Mouse (Mus musculus) T-helper 17 cell (primary cell): ENCODE data around the gene Scaf8.

ENCODE experiments used
- in situ Hi-C, 2 experiments: fragments of 300-600 bp; cut with MboI, MseI; formaldehyde crosslinking; loops; 1 replicate in 1 of 2; 2 replicates in 1 of 2; pipeline ENCODE4 v1.15.1; 2025; ENCODE audit warnings: high pct_unique_total_duplicates in 2 of 2

The Scaf8 gene

DNA sequence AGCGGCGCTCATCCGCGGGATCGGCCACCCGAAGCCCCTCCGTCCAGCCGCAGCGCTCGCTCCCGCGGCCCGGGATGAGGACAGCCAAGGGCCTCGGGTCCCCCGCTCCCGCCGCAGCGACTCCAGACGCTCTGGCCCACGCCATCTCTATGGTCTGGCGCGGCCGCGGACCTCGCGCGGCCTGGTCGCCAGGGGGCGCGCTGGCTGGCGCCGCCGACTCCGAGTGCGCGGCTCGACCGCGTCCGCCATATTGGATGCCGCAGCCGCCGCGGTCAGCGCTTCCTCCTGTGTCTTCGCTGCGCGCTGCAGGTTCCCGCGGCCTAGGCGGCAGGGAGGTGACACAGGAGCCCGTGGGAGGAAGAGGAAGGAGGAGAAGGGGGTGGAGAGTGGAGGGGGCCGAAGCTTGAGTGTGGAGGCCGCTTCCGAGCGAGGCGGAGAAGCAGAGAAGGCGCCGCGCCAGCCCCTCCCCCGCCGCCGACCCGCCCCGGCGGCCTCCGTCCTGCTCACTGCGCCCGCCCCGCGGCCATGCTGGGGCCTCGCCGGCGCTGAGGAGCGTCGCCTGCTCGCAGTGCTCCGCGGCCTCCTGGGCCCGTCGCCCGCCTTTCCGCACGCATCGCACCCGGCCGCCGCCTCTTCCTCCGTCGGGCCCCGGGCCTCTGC is at the start of gene Scaf8:
Gene Scaf8 (plus strand): TSS at position 253 of the 660 bp plus-strand sequence.
- in situ Hi-C loops, result no loop called here

DNA sequence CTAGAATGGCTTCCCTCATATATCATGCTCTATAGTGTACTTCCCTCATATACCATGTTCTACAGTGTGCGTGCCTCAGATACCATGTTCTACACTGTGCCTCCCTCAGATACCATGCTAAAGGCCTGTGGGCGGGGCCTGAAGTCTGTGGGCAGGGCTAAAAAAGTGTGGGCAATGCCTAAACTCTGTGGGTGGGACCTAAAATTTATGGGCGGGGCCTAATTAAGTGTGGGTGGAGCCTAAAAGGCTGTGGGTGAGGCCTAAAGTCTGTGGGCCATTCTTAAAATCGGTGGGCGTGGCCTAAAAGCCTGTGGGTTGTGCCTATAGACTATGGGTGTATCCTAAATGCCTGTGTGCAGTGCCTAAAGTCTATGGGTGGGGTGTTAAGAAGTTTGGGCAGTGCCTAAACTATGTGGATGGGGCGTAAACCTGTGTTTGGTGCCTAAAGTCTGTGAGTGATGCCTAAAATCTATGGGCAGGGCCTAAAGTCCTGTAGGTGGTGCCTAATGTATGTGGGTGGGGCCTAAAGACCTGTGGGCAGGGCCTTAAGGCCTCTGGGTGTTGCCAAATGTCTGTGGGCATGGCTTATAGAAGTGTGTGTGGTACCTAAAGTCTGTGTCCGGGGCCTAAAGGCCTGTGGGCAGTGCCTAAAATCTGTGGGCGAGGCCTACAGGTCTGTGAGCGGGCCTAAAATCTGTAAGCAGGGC is 39.5 kb upstream of the Scaf8 start:
- in situ Hi-C loops, result loop anchor here in 1 of 2 experiments (5.0 kb wide), 1 partner anchor 242 kb away; no protein-coding TSS in a partner anchor

DNA sequence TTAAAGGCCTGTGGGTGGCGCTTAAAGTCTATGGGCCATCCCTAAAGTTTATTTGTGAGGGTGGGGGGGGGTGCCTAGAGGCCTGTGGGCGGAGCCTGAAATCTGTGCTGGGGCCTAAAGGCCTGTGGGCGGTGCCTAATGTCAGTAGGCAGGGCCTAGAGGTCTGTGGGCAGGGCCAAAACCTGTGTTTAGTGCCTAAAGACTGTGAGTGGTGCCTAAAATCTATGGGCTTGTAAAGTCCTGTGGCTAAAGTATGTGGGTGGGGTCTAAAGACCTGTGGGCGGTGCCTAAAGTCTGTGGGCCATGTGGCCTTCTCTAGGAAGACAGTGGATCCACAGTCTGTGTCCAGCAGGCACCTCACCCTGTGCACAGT is 38.9 kb upstream of the Scaf8 start:
- in situ Hi-C loops, result loop anchor here in 1 of 2 experiments (5.0 kb wide), 1 partner anchor 241 kb away; no protein-coding TSS in a partner anchor

DNA sequence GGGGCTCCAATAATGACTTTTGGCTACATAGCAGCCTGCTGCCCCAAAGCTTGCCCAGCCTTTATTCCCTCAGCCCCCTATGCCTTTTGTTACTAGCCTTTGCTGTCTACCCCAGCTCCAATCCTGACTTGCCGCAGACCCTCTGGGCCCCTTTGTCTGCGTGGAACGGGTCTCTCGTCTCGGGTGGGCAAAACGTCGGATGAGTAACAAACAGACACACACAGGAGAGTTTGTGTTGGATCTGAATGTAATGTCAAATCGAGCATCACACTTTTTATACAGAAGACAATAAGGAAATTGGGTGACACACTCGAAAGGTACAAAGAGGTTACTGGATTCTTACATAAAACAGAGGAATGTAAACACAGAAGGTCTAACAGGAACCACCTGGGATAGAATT is 36.8 kb upstream of the Scaf8 start:
- in situ Hi-C loops, result loop anchor here in 1 of 2 experiments (5.0 kb wide), 1 partner anchor 239 kb away; no protein-coding TSS in a partner anchor

DNA sequence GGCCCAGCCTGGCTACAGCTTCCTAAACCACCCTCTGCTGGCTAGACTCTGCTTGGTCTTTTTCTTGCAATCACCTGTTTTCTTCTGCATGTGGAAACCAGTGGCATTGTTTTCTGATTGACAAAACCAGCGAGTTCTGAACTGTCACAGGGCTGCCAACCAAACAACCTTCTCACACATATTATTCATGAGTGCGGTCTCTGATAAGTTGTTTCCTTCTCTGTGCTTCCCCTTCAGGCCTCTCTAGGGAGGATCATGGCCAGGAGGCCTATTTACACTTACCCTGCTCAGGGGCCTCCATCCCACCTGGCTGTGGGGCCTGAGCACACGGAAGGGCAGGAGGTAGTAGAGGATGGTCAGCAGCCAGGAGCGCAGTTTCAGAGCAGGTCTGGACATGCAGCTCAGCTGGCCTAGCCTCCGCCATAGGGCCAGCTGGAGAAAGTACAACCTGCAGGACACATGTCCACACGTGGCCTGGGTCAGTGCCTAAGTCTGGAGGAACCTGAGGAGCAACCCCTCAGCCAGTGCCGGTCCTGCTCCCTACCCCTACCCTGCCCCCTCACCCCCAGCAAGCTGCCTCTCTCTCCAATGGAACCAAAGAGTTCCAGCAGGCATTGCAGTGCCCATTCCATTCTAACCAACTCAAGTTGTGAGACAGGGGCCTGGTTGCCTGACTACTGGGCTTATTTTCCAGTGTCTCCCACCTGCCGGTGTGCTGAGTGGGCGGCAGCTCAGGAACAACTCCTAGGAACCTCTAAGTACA is 34.0 kb upstream of the Scaf8 start:
- in situ Hi-C loops, result loop anchor here in 1 of 2 experiments (10.0 kb wide), 1 partner anchor 474 kb away; the partner anchor contains the start of gene Tfb1m

DNA sequence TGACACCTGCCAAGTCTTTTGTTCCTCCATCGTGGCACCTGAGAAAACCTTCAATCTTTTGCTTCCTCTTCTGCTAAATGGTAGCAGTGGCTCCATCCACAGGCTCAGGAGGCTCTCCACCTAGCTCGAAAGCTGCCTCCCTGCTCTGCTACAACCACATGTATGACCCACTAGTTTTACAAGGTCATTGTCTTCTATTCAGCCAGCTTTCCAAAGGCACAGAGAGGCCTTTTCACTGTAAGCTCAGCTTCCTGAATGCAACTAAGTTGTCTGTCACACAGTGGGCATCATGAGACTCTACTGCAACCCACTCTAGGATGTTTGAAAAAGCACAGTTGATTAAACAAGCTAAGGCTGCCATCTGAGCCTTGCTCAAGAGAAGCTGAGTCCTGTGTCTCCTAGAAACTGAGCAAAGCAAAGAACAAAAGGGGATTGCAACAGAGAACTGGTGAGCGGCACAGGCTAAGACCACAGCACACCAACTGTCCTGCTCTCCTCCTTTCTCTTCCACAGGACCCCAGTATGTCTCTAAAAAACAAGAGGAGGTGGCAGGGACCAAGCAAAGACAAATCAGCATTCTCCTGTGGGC is 33.2 kb upstream of the Scaf8 start:
- in situ Hi-C loops, result loop anchor here in 1 of 2 experiments (10.0 kb wide), 1 partner anchor 473 kb away; the partner anchor contains the start of gene Tfb1m

DNA sequence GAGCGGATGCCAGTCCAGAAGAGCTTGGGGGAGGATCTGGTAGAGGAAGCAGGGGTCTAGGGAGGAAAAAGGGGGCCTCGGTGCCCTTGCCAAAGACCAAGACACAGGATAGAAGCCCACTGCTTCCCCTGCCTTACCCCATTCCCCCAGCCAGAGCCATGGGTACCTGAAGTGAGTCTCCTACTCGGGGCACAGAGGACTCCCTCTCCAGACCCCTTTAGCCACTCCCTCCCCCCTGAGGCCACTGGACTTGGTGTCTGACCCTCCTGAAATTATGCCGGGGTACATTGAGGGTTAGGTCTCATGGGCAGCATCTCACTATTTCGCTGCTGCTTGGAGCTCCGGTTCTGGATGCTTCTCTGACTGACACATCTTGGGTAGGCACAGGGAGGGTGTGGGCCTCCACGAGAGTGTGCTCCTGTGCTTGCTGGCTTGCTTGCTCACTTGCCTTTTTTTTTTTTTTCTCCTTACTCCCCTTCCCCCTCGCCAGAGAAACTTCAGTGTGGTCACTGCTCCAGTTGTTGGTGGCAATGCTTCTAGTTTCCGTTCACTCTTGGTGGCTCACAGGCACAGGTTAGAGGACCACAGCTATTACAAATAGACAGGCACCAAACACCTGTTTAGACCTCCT is 32.5 kb upstream of the Scaf8 start:
- in situ Hi-C loops, result loop anchor here in 1 of 2 experiments (10.0 kb wide), 1 partner anchor 473 kb away; the partner anchor contains the start of gene Tfb1m

DNA sequence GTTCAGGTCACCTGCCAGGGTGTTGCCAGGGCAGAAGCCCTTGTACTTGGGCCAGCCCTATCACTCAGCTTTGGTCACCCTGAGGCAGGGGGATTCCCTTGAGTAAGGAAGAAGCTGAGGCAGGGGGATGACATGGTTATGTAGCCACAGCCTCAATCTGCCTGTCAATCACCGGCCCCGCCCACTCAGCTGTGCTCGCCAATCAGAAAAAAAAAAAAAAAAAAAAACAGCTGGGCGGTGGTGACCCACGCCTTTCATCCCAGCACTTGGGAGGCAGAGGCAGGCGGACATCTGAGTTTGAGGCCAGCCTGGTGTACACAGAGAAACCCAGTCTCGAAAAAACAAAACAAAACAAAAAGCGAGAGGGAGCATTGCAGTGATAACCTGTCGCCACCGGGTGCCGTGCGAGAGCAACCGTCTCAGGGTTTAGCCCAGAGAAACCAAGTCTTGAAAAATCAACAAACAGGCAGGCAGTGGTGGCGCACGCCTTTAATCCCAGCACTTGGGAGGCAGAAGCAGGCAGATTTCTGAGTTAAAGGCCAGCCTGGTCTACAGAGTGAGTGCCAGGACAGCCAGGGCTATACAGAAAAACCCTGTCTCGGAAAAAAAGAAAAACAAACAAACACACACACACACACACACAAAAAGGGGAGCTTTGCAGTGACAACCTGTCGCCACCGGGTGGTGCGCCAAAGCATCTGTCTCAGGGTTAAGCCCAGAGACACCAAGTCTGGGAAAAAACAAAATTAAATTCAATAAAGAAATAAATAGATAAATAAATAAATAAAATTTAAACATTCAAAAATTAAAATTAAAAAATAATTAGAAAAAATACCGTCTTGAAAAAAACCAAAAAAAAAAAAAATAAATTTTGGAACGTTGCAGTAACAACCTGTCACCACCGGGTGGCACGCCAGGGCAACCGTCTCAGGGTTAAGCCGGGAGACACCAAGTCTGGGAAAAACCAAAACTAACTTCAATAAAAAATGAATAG is 31.7 kb upstream of the Scaf8 start:
- in situ Hi-C loops, result loop anchor here in 1 of 2 experiments (10.0 kb wide), 1 partner anchor 472 kb away; the partner anchor contains the start of gene Tfb1m

DNA sequence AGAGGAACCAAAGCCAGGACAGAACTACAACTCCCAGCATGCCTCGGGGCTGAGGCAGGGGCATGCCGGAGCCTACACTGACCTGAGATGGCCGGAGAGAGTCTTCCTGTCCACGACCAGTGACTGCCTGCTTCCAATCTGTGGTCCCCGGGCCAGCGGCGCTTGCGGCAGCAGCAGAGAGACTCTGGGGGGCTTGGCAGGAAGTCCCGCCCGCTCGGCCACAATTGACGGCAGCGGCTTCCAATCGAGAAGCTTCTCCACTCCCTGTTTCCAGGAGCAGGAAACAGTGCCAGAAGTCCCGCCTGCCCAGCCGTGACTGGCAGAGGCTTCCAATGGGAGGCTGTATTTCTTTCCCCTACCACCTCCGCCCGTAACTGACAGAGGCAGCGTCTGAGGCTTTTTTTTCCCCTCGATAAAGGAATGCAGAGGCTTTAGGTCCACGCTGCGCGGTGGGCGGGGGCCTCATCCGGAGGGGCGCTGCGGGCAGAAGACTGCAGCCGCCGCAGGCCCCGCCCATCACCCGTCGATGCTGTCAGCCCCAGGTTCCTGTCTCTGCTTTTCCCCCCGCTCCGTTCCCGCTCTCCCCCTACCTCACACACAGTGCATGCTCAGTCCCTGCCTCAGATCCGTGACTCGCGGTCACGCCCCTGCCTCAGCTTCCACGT is 30.8 kb upstream of the Scaf8 start:
- in situ Hi-C loops, result loop anchor here in 1 of 2 experiments (10.0 kb wide), 1 partner anchor 471 kb away; the partner anchor contains the start of gene Tfb1m

DNA sequence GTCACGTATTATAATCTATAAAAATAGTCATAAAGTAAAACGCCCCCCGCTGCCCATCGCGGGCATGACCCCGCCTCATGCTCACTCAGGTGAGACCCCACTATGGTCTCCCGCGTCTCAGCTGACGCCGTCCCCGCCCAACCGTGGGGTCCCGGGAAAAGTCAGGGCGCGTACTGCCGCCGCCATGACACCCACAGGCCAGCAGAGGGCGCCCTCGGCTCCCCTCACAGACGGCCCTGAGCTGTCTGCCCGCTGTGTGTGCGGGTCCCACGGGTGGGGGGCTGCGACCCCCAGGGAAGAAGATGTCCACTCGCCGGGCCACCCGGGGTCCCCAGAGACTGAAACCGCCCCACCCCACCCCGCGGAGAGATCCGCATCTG is 30.2 kb upstream of the Scaf8 start:
- in situ Hi-C loops, result loop anchor here in 1 of 2 experiments (10.0 kb wide), 1 partner anchor 470 kb away; the partner anchor contains the start of gene Tfb1m

DNA sequence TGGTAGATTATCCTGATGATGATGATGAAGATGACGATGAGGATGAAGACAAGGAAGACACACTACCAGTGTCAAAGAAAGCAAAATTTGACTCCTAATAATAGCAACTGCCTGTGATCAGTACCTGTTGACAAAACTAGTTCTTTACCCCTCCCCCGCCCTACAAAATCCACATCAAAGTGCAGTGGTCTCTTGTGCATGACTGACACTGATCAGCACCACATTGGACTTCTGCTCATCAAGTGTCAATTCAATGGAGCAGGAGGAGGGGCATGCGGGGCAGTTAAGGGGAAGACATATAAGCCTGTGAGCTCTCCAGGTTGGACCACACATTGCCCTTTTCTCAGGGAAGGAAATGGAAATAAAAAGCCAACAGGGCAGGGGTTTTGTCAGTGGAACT is 29.6 kb upstream of the Scaf8 start:
- in situ Hi-C loops, result loop anchor here in 1 of 2 experiments (5.0 to 10.0 kb wide), 3 partner anchors 137 to 470 kb away; partner anchors contain the start of gene Tfb1m

DNA sequence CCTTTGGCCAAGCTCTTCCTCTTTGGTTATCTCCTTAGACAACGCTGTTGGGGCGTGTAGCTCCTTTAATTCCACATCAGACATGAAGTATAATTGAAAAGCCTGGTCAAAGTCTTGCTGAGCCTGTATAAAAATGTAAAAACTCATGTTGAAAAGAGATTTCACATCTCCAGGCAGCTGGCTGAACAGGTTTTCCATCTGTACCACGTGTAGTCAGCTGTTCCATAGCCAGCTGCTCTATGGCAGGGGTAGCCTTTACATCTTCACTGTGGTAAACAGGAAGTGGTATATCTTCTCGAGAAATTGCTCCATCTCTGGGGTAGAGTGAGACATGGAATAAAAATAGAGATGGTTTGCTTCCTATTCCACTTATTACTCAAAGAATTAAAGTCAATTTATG is 22.1 kb upstream of the Scaf8 start:
- in situ Hi-C loops, result loop anchor here in 1 of 2 experiments (5.0 to 10.0 kb wide), 2 partner anchors 45 to 222 kb away; no protein-coding TSS in a partner anchor

DNA sequence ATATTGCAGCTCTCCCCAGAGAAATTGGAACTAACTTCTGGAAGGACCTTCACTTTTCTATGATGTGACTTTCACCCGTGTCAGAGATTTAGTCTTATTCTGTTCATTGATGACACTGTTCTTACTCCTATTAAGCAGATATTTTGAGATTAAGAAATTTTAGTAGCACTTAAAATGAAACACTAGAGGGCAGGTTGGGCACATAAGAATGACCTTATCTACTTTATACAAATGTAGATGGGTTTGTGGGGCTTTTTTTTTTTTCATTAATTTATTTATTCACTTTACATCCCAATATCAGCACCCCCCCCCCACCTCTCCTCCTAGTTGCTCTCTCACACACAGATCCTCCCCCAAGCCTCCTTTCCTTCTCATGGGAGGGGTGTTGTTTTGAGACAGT is 15.5 kb upstream of the Scaf8 start:
- in situ Hi-C loops, result loop anchor here in 1 of 2 experiments (5.0 to 10.0 kb wide), 2 partner anchors 216 to 453 kb away; no protein-coding TSS in a partner anchor

DNA sequence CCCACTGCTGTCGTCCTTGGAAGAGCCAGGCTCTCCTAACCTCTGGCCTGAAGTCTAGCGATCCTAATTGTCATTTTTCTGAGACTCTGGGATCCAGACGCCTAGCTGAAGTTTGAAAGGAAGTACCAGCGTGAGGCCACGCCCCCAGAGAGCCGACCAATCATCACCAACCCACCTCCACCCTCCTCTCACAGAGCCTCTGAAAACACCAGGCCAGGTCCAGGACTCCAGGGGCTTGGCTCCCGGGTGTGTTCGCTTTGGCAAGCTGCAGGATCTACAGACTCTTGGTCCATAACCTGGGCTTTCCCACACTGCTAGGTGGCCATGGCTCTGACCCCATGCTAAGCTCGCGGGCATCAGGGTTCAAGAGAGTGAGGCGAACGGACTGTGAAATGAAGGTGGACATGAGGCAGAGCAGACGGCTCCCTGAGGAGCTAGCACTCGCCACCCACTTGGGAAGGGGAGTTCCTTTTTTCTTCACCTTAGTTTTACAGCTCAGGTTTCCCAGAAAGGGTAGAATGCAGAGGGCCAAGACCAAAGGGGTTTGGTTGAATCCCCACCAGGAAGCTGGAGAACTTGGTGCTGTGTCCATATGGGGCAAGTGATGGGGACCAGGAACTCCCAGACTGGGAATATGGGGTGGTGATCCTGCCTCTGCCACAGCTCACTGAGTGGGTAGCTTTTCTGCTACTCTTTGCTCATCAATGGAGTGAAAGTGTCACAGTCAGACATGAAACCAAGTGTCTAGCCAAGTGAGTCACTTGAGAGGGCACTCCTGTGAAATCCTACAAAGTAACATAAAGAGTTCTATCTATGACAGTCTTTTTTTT is 12.2 kb upstream of the Scaf8 start:
- in situ Hi-C loops, result no loop called here

DNA sequence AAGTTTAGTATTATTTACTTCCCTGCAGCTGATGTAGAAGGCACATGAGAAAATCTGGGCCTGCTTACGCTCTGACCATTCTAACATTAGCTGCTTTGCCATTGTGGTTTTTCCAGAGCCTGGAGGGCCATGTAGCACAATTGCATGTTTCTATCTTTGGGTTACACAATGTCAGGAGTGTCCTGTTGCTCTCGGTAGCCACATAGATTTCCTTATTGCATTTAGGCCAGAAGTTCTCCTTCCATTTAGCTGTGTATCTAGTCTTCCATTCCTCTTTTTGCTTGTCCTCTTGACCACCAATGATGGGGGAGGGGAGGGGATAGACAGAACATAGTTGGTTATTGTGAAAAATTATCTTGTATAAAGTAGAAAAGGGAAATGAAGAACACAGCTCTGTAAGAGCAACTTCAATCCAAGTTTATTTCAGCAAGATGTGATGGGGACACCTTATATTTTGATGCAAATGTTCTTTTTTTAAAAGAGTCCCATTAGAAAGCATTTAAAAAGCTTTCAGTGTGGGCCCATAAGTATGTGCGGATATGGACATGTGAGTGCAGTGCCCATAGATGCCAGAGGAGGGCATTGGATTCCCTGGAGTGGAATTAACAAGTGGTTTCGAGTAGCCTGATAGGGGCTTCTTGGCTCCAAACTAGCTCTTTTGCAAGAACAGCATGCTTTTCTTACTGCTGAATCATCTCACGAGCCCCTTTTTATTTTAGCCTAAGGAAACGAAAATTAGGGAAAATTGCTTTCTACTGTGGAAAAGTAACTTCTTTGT is 10.4 kb upstream of the Scaf8 start:
- in situ Hi-C loops, result no loop called here

DNA sequence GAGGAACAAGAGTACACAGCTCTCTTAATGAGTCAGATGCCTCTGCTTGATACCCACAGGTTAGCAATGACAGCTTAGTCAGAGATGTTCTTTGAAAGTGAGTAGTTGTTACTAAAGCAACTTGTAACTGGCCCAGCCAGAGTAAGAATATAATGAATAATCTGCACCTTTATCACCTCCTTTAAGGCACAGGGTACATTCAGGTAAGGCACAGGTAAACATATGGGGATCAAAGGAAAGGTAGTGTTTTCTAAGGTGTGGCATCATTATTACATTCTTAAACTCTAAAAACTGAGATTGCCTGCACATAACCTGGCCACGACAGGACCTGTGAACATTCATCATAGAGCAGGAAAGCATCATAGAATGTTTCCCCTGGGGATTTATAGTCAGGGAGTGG is 9.8 kb upstream of the Scaf8 start:
- in situ Hi-C loops, result no loop called here

DNA sequence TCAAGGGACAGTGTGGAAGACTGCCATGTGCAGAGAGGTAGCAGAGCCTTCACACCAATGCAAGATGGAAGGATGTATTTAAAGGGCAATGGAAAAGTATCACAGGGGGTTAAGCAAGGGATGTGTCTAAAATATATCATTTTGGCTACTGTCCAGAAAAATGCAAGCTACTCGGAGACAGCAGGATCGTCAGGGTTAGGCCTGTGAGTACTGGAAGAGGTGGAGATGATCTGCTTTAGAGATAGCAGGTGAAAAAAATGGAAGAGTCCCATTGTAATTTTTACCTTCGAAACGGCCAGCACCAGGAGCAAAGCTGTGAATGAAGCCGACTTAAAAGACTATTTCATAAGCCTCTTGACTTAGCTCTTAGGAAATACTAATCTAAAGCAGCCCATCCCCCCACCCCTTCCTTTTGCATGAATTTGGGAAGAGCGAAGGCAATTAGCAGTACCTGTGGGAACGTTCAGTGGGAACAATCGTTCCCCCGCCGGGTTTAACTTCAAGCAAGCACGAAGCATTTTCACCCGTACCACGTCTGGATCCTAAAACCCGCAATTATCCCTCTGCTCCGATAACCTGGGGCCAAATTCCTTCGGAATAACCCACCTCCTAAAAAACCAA is 925 bp upstream of the Scaf8 start:
- in situ Hi-C loops, result no loop called here
